Mouse (Mus musculus): ENCODE data around the gene Usb1. TPM values are rescaled to one million over a fixed set of nuclear protein-coding genes. Genes with fewer than 3 reads are reported as not detected.

Usb1 gene
- polyA plus RNA-seq, 1 experiment, result 17.0 TPM

GRCm38 (mm10) chr8:95351461-95351860 is 19.4 kb downstream of the Usb1 start:
- peaks cover 8% of the 10 kb centered on the region for H3K4me1 ChIP-seq (ENCODE audit: control insufficient read depth, insufficient read depth, low read length)
- no peak overlapping the region for H3K27ac ChIP-seq (ENCODE audit: insufficient read depth, low read length)
- peak overlapping the region; percentile 46; the same call in 1 of the 2 replicates for H3K4me3 ChIP-seq (ENCODE audit: insufficient read depth, low read length)
- no peak for TF ChIP-seq CTCF (IDR thresholded peaks at IDR 0.05; ENCODE audit: extremely low read depth, insufficient read depth, low read length)
- no peak for TF ChIP-seq POLR2A (IDR thresholded peaks at IDR 0.05; ENCODE audit: extremely low read depth, insufficient read depth, low read length)

- TF ChIP-seq CTCF (IDR thresholded peaks at IDR 0.05; ENCODE audit: extremely low read depth, insufficient read depth, low read length), result no peak
- TF ChIP-seq POLR2A (IDR thresholded peaks at IDR 0.05; ENCODE audit: extremely low read depth, insufficient read depth, low read length), result 0 out of 2 replicates have a peak, but pooled peaks have one; percentile 43
- Histone ChIP-seq H3K27ac (ENCODE audit: insufficient read depth, low read length) (no peak within 1 kb of the TSS), H3K4me1 (ENCODE audit: control insufficient read depth, insufficient read depth, low read length) (peaks cover 8% of the 10 kb centered on the region), H3K4me3 (ENCODE audit: insufficient read depth, low read length) (peak within 1 kb of the TSS; percentile 46)
These were observed 20.2 kb downstream of the Usb1 start, which contains the start of gene Mmp15 for GRCm38 (mm10) chr8:95352151-95352870. Gene Mmp15 (plus strand): TSS chr8:95352268.

- H3K27ac ChIP-seq (ENCODE audit: insufficient read depth, low read length), result no peak overlapping the region
- H3K4me3 ChIP-seq (ENCODE audit: insufficient read depth, low read length), result peak overlapping the region; percentile 46
- peaks cover 8% of the 10 kb centered on the region for H3K4me1 ChIP-seq (ENCODE audit: control insufficient read depth, insufficient read depth, low read length)
- TF ChIP-seq POLR2A (IDR thresholded peaks at IDR 0.05; ENCODE audit: extremely low read depth, insufficient read depth, low read length) (no peak), CTCF (IDR thresholded peaks at IDR 0.05; ENCODE audit: extremely low read depth, insufficient read depth, low read length) (no peak)
These were observed 21.1 kb downstream of the Usb1 start for GRCm38 (mm10) chr8:95352871-95353866.

GRCm38 (mm10) chr8:95354606-95355005 is 22.5 kb downstream of the Usb1 start:
- no peak overlapping the region for H3K27ac ChIP-seq (ENCODE audit: insufficient read depth, low read length)
- TF ChIP-seq POLR2A (IDR thresholded peaks at IDR 0.05; ENCODE audit: extremely low read depth, insufficient read depth, low read length), result no peak
- no peak for TF ChIP-seq CTCF (IDR thresholded peaks at IDR 0.05; ENCODE audit: extremely low read depth, insufficient read depth, low read length)
- no peak overlapping the region for H3K4me3 ChIP-seq (ENCODE audit: insufficient read depth, low read length)
- peaks cover 1% of the 10 kb centered on the region; the same call in 1 of the 2 replicates for H3K4me1 ChIP-seq (ENCODE audit: control insufficient read depth, insufficient read depth, low read length)

GRCm38 (mm10) chr8:95358550-95359411 is 26.7 kb downstream of the Usb1 start:
- Histone ChIP-seq H3K4me1 (ENCODE audit: control insufficient read depth, insufficient read depth, low read length) (no peaks in the 10 kb centered on the region), H3K27ac (ENCODE audit: insufficient read depth, low read length) (no peak overlapping the region), H3K4me3 (ENCODE audit: insufficient read depth, low read length) (no peak overlapping the region)
- TF ChIP-seq POLR2A (IDR thresholded peaks at IDR 0.05; ENCODE audit: extremely low read depth, insufficient read depth, low read length) (no peak), CTCF (IDR thresholded peaks at IDR 0.05; ENCODE audit: extremely low read depth, insufficient read depth, low read length) (no peak)

- Histone ChIP-seq H3K4me3 (ENCODE audit: insufficient read depth, low read length) (no peak overlapping the region), H3K27ac (ENCODE audit: insufficient read depth, low read length) (no peak overlapping the region), H3K4me1 (ENCODE audit: control insufficient read depth, insufficient read depth, low read length) (no peaks in the 10 kb centered on the region)
- no peak for TF ChIP-seq CTCF (IDR thresholded peaks at IDR 0.05; ENCODE audit: extremely low read depth, insufficient read depth, low read length)
- TF ChIP-seq POLR2A (IDR thresholded peaks at IDR 0.05; ENCODE audit: extremely low read depth, insufficient read depth, low read length), result no peak
These were observed 28.3 kb downstream of the Usb1 start for GRCm38 (mm10) chr8:95360181-95361015.

GRCm38 (mm10) chr8:95361016-95361341 is 28.9 kb downstream of the Usb1 start:
- no peak for TF ChIP-seq POLR2A (IDR thresholded peaks at IDR 0.05; ENCODE audit: extremely low read depth, insufficient read depth, low read length)
- TF ChIP-seq CTCF (IDR thresholded peaks at IDR 0.05; ENCODE audit: extremely low read depth, insufficient read depth, low read length), result no peak
- H3K4me3 ChIP-seq (ENCODE audit: insufficient read depth, low read length), result no peak overlapping the region
- H3K4me1 ChIP-seq (ENCODE audit: control insufficient read depth, insufficient read depth, low read length), result no peaks in the 10 kb centered on the region
- H3K27ac ChIP-seq (ENCODE audit: insufficient read depth, low read length), result no peak overlapping the region

GRCm38 (mm10) chr8:95362272-95362671 is 30.2 kb downstream of the Usb1 start:
- no peaks in the 10 kb centered on the region for H3K4me1 ChIP-seq (ENCODE audit: control insufficient read depth, insufficient read depth, low read length)
- H3K4me3 ChIP-seq (ENCODE audit: insufficient read depth, low read length), result no peak overlapping the region
- TF ChIP-seq CTCF (IDR thresholded peaks at IDR 0.05; ENCODE audit: extremely low read depth, insufficient read depth, low read length) (no peak), POLR2A (IDR thresholded peaks at IDR 0.05; ENCODE audit: extremely low read depth, insufficient read depth, low read length) (no peak)
- no peak overlapping the region for H3K27ac ChIP-seq (ENCODE audit: insufficient read depth, low read length)
